Mouse (Mus musculus) G1E (cell line): ENCODE measurements around the gene Eif3b. TPM values are rescaled to one million over a fixed set of nuclear protein-coding genes. Genes with fewer than 3 reads are reported as not detected.

Experiments used
- ATAC-seq: 2 replicates; pipeline ENCODE4 v1.8.0; 2016; ENCODE audit warnings: mild to moderate bottlenecking; ENCODE audit not compliant: insufficient number of reproducible peaks, poor library complexity, low FRiP score, severe bottlenecking; ENCODE audit errors: extremely low read depth
- DNase-seq: peaks from one replicate; pipeline ENCODE4 v3.0.0; 2012; ENCODE audit warnings: low spot score
- H3K27me3 ChIP-seq: 2 replicates; pipeline ENCODE4 v1.6.1; 2012; ENCODE audit warnings: mild to moderate bottlenecking, low read length, inconsistent platforms; ENCODE audit not compliant: insufficient read depth
- H3K36me3 ChIP-seq: replicated peaks from 2 replicates; pipeline ENCODE3; 2012; ENCODE audit warnings: mild to moderate bottlenecking, inconsistent platforms
- H3K4me1 ChIP-seq: 2 replicates; pipeline ENCODE4 v1.6.1; 2012; ENCODE audit warnings: low read depth, low read length, inconsistent platforms, mixed read lengths; ENCODE audit not compliant: insufficient read depth
- H3K4me3 ChIP-seq: 2 replicates; pipeline ENCODE4 v1.5.1; 2012; ENCODE audit warnings: low read depth, mild to moderate bottlenecking, inconsistent platforms, low read length, moderate library complexity, mixed read lengths
- H3K9me3 ChIP-seq: replicated peaks from 2 replicates; pipeline ENCODE4 v1.6.1; 2012; ENCODE audit warnings: inconsistent platforms
- CTCF ChIP-seq: IDR thresholded peaks from 2 replicates; pipeline ENCODE4 v1.5.1; 2012; ENCODE audit warnings: low read depth, low read length, inconsistent platforms, mixed read lengths
- GATA1 ChIP-seq: IDR thresholded peaks from 2 replicates; pipeline ENCODE4 v1.6.1; 2012; ENCODE audit warnings: borderline replicate concordance, low read length, inconsistent platforms, mixed read lengths
- GATA2 ChIP-seq: IDR thresholded peaks from 2 replicates; pipeline ENCODE4 v1.6.1; 2012; ENCODE audit warnings: low read depth, low read length, inconsistent platforms, borderline replicate concordance
- POLR2AphosphoS5 ChIP-seq: IDR thresholded peaks from 2 replicates; pipeline ENCODE4 v1.6.1; 2012; ENCODE audit warnings: low read depth, low read length, inconsistent platforms; ENCODE audit not compliant: insufficient replicate concordance
- TAL1 ChIP-seq: conservative IDR thresholded peaks from 2 replicates; pipeline ENCODE4 v1.6.1; 2012; ENCODE audit warnings: low read depth, low read length, inconsistent platforms, mixed read lengths
- polyA plus RNA-seq: library from polyadenylated mRNA; stranded (reverse); fragments of >175 nt; gene quantifications from 2 replicates; pipeline ENCODE4 v1.2.3, GENCODE M21; 2012
- total RNA-seq, 2 experiments: library from RNA; stranded (forward) in 1 of 2; stranded (reverse) in 1 of 2; fragments of 200-1000 nt in 1 of 2; fragments of >200 nt in 1 of 2; fragmentation: Nextera tagmentation in 1 of 2; gene quantifications; 2 replicates each; pipeline ENCODE4 v1.2.3; 2014 to 2017

Gene Eif3b
- total RNA-seq (2014; fragmentation: Nextera tagmentation) (237 and 276 TPM in 2 replicates), total RNA-seq (2017) (87.5 and 137 TPM in 2 replicates), polyA plus RNA-seq (101 and 133 TPM in 2 replicates)

GRCm38 (mm10) chr5:140418489-140419441 lies at the start of gene Eif3b:
TSS of gene Eif3b (plus strand) at chr5:140419328.
- Histone ChIP-seq H3K9me3 (no peaks in the 10 kb centered on the region), H3K4me3 (peak within 1 kb of the TSS; percentile 97), H3K36me3 (peaks cover 39% of the 10 kb centered on the region), H3K4me1 (peaks cover 36% of the 10 kb centered on the region), H3K27me3 (no peaks in the 10 kb centered on the region)
- ATAC-seq = peak; percentile 67
- TF ChIP-seq POLR2AphosphoS5 = peak; percentile 77; the same call in 1 of the 2 replicates
- no peak for TF ChIP-seq GATA2
- no peak for TF ChIP-seq GATA1
- peak; percentile 81 for DNase-seq

GRCm38 (mm10) chr5:140369466-140369865 lies 49.7 kb upstream of the Eif3b start:
- ATAC-seq = no peak
- no peak for DNase-seq
- peaks cover 14% of the 10 kb centered on the region for H3K4me1 ChIP-seq
- no peaks in the 10 kb centered on the region for H3K9me3 ChIP-seq
- peaks cover 46% of the 10 kb centered on the region for H3K36me3 ChIP-seq
- TF ChIP-seq POLR2AphosphoS5 = no peak
- TF ChIP-seq GATA2 = no peak
- TF ChIP-seq GATA1 = no peak
- no peak for TF ChIP-seq TAL1
- no peak for TF ChIP-seq CTCF
- H3K27me3 ChIP-seq = no peaks in the 10 kb centered on the region
- H3K4me3 ChIP-seq = no peak overlapping the region

GRCm38 (mm10) chr5:140370446-140371254 lies 48.5 kb upstream of the Eif3b start:
- H3K9me3 ChIP-seq = no peaks in the 10 kb centered on the region
- peaks cover 14% of the 10 kb centered on the region for H3K4me1 ChIP-seq
- no peaks in the 10 kb centered on the region for H3K27me3 ChIP-seq
- no peak overlapping the region for H3K4me3 ChIP-seq
- no peak for TF ChIP-seq GATA2
- DNase-seq (no peak), ATAC-seq (no peak; the same call in 1 of the 2 replicates)
- peaks cover 38% of the 10 kb centered on the region for H3K36me3 ChIP-seq

- no peaks in the 10 kb centered on the region for H3K27me3 ChIP-seq
- no peak overlapping the region for H3K4me3 ChIP-seq
- peaks cover 14% of the 10 kb centered on the region for H3K4me1 ChIP-seq
- no peak for TF ChIP-seq GATA1
- TF ChIP-seq TAL1 = no peak
- no peak for TF ChIP-seq GATA2
- no peak for TF ChIP-seq POLR2AphosphoS5
- TF ChIP-seq CTCF = no peak
- H3K9me3 ChIP-seq = no peaks in the 10 kb centered on the region
- DNase-seq = no peak
- ATAC-seq = no peak
- H3K36me3 ChIP-seq = peaks cover 33% of the 10 kb centered on the region
These were observed 47.5 kb upstream of the Eif3b start for GRCm38 (mm10) chr5:140371671-140372070.

- H3K4me1 ChIP-seq = peaks cover 21% of the 10 kb centered on the region
- H3K4me3 ChIP-seq = no peak overlapping the region
- TF ChIP-seq CTCF (no peak), TAL1 (no peak), GATA2 (no peak), GATA1 (no peak), POLR2AphosphoS5 (no peak)
- peaks cover 27% of the 10 kb centered on the region for H3K36me3 ChIP-seq
- DNase-seq (no peak), ATAC-seq (no peak)
- H3K9me3 ChIP-seq = no peaks in the 10 kb centered on the region
- no peaks in the 10 kb centered on the region for H3K27me3 ChIP-seq
These were observed 45.4 kb upstream of the Eif3b start for GRCm38 (mm10) chr5:140373711-140374110.

- Histone ChIP-seq H3K27me3 (no peaks in the 10 kb centered on the region), H3K4me3 (no peak overlapping the region), H3K36me3 (peaks cover 27% of the 10 kb centered on the region), H3K4me1 (peaks cover 21% of the 10 kb centered on the region), H3K9me3 (no peaks in the 10 kb centered on the region)
- DNase-seq = no peak
- peak; percentile 15; the same call in 1 of the 2 replicates for ATAC-seq
- TF ChIP-seq TAL1 (no peak), POLR2AphosphoS5 (no peak), GATA2 (no peak), GATA1 (no peak), CTCF (no peak)
These were observed 44.9 kb upstream of the Eif3b start for GRCm38 (mm10) chr5:140374226-140374625.
